Mouse (Mus musculus) intestine, embryonic 14.5 days (tissue): ENCODE measurements around the gene Mrpl53. TPM values are rescaled to one million over a fixed set of nuclear protein-coding genes. Genes with fewer than 3 reads are reported as not detected.
"Not testable (repeated sequence)": the region's sequence is repeated elsewhere in the genome, so short reads cannot be mapped to it uniquely, and the experiment has no call there.

Source experiments
- ATAC-seq: fragments of 200-750 bp; cut with Nextera tagmentation; replicated peaks from 2 replicates; pipeline ENCODE4 v1.8.0; 2017; ENCODE audit warnings: low read depth, moderate number of reproducible peaks, moderate TSS enrichment, moderate library complexity; ENCODE audit not compliant: low FRiP score, low TSS enrichment
- DNase-seq: peaks from one replicate; pipeline ENCODE4 v3.0.0-alpha.2; 2018; ENCODE audit warnings: low spot score
- H3K27ac ChIP-seq: fragments of 300-500 bp; sonication (generic); 2 replicates; pipeline ENCODE4 v1.5.1; 2014; ENCODE audit warnings: low read depth, mild to moderate bottlenecking, control low read depth
- H3K27me3 ChIP-seq: fragments of 300-500 bp; sonication (generic); replicated peaks from 2 replicates; pipeline ENCODE4 v1.6.1; 2014; ENCODE audit warnings: low read length, control low read depth; ENCODE audit not compliant: control insufficient read depth, insufficient read depth
- H3K36me3 ChIP-seq: fragments of 300-500 bp; sonication (generic); 2 replicates; pipeline ENCODE4 v1.6.1; 2014; ENCODE audit warnings: low read length, control low read depth; ENCODE audit not compliant: control insufficient read depth, insufficient read depth
- H3K4me1 ChIP-seq: fragments of 300-500 bp; sonication (generic); replicated peaks from 2 replicates; pipeline ENCODE4 v1.6.1; 2014; ENCODE audit warnings: low read length, control low read depth, mixed read lengths; ENCODE audit not compliant: control insufficient read depth, insufficient read depth
- H3K4me2 ChIP-seq: fragments of 300-500 bp; sonication (generic); 2 replicates; pipeline ENCODE4 v1.6.1; 2014; ENCODE audit warnings: low read length
- H3K4me3 ChIP-seq: fragments of 300-500 bp; sonication (generic); 2 replicates; pipeline ENCODE4 v1.5.1; 2014; ENCODE audit warnings: low read depth, low read length, control low read depth, mixed read lengths
- H3K9ac ChIP-seq: fragments of 300-500 bp; sonication (generic); 2 replicates; pipeline ENCODE4 v1.6.1; 2014; ENCODE audit warnings: mild to moderate bottlenecking, low read length
- H3K9me3 ChIP-seq: fragments of 300-500 bp; sonication (generic); 2 replicates; pipeline ENCODE4 v1.6.1; 2016; ENCODE audit warnings: low read length, control low read depth; ENCODE audit not compliant: control insufficient read depth
- WGBS: fragments of 180-500 bp; shearing (Covaris S2); extraction: QIAGEN DNeasy Blood & Tissue Kit; methylation state at CpG from one replicate; pipeline ENCODE4 v1.1.7; 2014; 5-methylcytosine and 5-hydroxymethylcytosine counted together
- microRNA counts: library from miRNA; unstranded; fragments of <30 nt; microRNA quantifications from one replicate; lab custom pipeline; 2016
- microRNA-seq: library from miRNA; unstranded; fragments of <30 nt; microRNA quantifications from one replicate; pipeline ENCODE4, GENCODE M21; 2016
- polyA plus RNA-seq: library from polyadenylated mRNA; unstranded; fragments of >200 nt; fragmentation: Nextera tagmentation; extraction: Ambion mirVana; gene quantifications from 2 replicates; pipeline ENCODE4 v1.2.1, GENCODE M21; 2014

Mrpl53 gene
- polyA plus RNA-seq, 1 experiment from 2014 or later = 136 TPM

DNA sequence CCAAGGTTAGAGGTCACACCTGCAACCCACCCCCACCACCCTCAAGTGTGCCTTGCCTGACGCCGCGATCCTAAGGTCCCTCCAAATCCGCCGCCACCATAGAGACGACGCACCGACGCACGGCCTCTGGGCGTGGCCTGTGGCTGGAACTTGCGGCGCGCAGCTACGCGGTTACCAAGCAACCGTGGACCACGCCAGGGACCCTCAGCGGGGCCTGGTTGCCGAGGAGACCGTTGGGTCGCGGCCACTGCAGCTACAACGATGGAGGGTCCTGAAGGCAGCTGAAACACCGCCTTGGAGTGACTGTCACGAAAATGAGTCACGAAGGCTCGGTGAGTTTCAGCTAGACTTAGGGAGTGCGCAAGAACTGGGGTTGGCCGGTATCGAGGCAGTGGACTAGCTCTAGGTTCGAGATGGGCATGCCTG, 47.4 kb downstream of the Mrpl53 start, which contains the start of the genes Wdr54 and 1700003E16Rik:
Gene Wdr54, minus strand, starts transcription at position 139 of the 426 bp plus-strand sequence.
Gene 1700003E16Rik, plus strand, starts transcription at position 146 of the 426 bp plus-strand sequence.
- H3K9me3 ChIP-seq = no peaks in the 10 kb centered on the region
- WGBS = 2% methylated on average over 32 of the region's 32 CpGs

DNA sequence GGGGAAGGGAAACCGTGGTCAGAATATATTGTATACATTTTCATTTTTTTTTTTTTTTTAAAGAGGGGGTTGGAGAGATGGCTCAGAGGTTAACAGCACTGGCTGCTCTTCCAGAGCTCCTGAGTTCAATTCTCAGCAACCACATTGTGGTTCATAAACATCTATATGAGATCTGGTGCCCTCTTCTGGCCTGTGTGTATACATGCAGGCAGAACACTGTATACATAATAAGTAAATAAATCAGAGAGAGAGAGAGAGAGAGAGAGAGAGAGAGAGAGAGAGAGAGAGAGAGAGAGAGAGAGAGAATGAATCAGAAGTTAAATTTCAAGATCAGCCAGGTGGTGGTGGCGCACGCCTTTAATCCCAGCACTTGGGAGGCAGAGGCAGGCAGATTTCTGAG, 50.6 kb downstream of the Mrpl53 start:
- H3K27me3 ChIP-seq = peaks cover 27% of the 10 kb centered on the region
- not testable (repeated sequence) for H3K36me3 ChIP-seq, H3K27ac ChIP-seq, H3K9ac ChIP-seq, H3K4me3 ChIP-seq, H3K9me3 ChIP-seq, DNase-seq, H3K4me2 ChIP-seq, ATAC-seq
- 38% methylated on average over 3 of the region's 3 CpGs for WGBS
- peaks cover 20% of the 10 kb centered on the region for H3K4me1 ChIP-seq

More for the DNA sequence above, 47.4 kb downstream of the Mrpl53 start, which contains the start of the genes Wdr54 and 1700003E16Rik:
- Histone ChIP-seq H3K27me3 (peaks cover 13% of the 10 kb centered on the region), H3K9ac (peak within 1 kb of the TSS; percentile 49), H3K4me3 (peak within 1 kb of the TSS; percentile 52), H3K4me2 (peak within 1 kb of the TSS; percentile 84), H3K27ac (no peak within 1 kb of the TSS), H3K36me3 (peaks cover 12% of the 10 kb centered on the region; the same call in 1 of the 2 replicates), H3K4me1 (peaks cover 6% of the 10 kb centered on the region)
- DNase-seq (peak; percentile 86), ATAC-seq (peak; percentile 84)

MicroRNAs within 50 kb of the gene (microRNA counts, 519-probe panel; counts per million panel counts)
- not detected for microRNA mmu-miR-3470a+mmu-miR-3470b (lab: Ali Mortazavi, UCI)

Small RNA genes within 50 kb of the gene (microRNA-seq; reads per million reads assigned to microRNA genes)
- not detected for gene Mir3470a

Other genes with a start within 250 kb of the Mrpl53 start
- 1.5 and 1.6 TPM in 2 replicates for gene Sema4f, start 169.3 kb upstream of the Mrpl53 start, polyA plus RNA-seq
- 0.17 and 0.47 TPM in 2 replicates for gene M1ap, start 162.1 kb upstream of the Mrpl53 start, polyA plus RNA-seq
- gene Dok1, start 75.6 kb upstream of the Mrpl53 start, polyA plus RNA-seq = 7.6 and 9.1 TPM in 2 replicates
- 13.6 and 14.4 TPM in 2 replicates for gene Loxl3, start 74.9 kb upstream of the Mrpl53 start, polyA plus RNA-seq
- gene Aup1, start 54.5 kb upstream of the Mrpl53 start, polyA plus RNA-seq = 158 and 167 TPM in 2 replicates
- 42.6 and 45.9 TPM in 2 replicates for gene Htra2, start 53.8 kb upstream of the Mrpl53 start, polyA plus RNA-seq
- gene Dqx1, start 51.2 kb upstream of the Mrpl53 start, polyA plus RNA-seq = 7.7 and 8.2 TPM in 2 replicates
- 36.4 and 43.1 TPM in 2 replicates for gene Tlx2, start 38.7 kb upstream of the Mrpl53 start, polyA plus RNA-seq
- gene Pcgf1, start 31.2 kb upstream of the Mrpl53 start, polyA plus RNA-seq = 45.5 and 46.9 TPM in 2 replicates
- gene Lbx2, start 22.7 kb upstream of the Mrpl53 start, polyA plus RNA-seq = 1.1 and 1.4 TPM in 2 replicates
- 2.0 and 2.9 TPM in 2 replicates for gene Ccdc142, start 7.4 kb upstream of the Mrpl53 start, polyA plus RNA-seq
- 2.1 and 2.6 TPM in 2 replicates for gene Gm42688, start 7.4 kb upstream of the Mrpl53 start, polyA plus RNA-seq
- 39.7 and 60.0 TPM in 2 replicates for gene Mogs, start 6.5 kb downstream of the Mrpl53 start, polyA plus RNA-seq
- gene Wbp1, start 12.5 kb downstream of the Mrpl53 start, polyA plus RNA-seq = 83.8 and 91.2 TPM in 2 replicates
- 13.4 and 13.8 TPM in 2 replicates for gene Ino80b, start 16.4 kb downstream of the Mrpl53 start, polyA plus RNA-seq
- 16.9 and 17.6 TPM in 2 replicates for gene Rtkn, start 26.4 kb downstream of the Mrpl53 start, polyA plus RNA-seq
- gene Wdr54, start 47.4 kb downstream of the Mrpl53 start, polyA plus RNA-seq = 4.3 and 6.4 TPM in 2 replicates
- gene 1700003E16Rik, start 47.4 kb downstream of the Mrpl53 start, polyA plus RNA-seq = 0.47 and 0.83 TPM in 2 replicates
- gene Dctn1, start 56.9 kb downstream of the Mrpl53 start, polyA plus RNA-seq = 75.3 and 76.0 TPM in 2 replicates
- gene Slc4a5, start 110.8 kb downstream of the Mrpl53 start, polyA plus RNA-seq = 0.17 and 0.46 TPM in 2 replicates
- 36.0 and 37.4 TPM in 2 replicates for gene Mthfd2, start 216.9 kb downstream of the Mrpl53 start, polyA plus RNA-seq
- 74.8 and 76.4 TPM in 2 replicates for gene Mob1a, start 217.0 kb downstream of the Mrpl53 start, polyA plus RNA-seq
- 144 and 155 TPM in 2 replicates for gene Bola3, start 240.1 kb downstream of the Mrpl53 start, polyA plus RNA-seq